Mouse (Mus musculus) layer of hippocampus, postnatal 10 days (tissue): ENCODE measurements around the gene Arhgef25. TPM values are rescaled to one million over a fixed set of nuclear protein-coding genes. Genes with fewer than 3 reads are reported as not detected.
"Not testable (repeated sequence)": the region's sequence is repeated elsewhere in the genome, so short reads cannot be mapped to it uniquely, and the experiment has no call there.

ENCODE experiments used
- DNase-seq, 2 experiments: peaks; one replicate each; pipeline ENCODE4 v3.0.0; 2021; ENCODE audit warnings: low spot score in 2 of 2
- total RNA-seq, 2 experiments: library from RNA; stranded (reverse); gene quantifications; 2 replicates each; pipeline ENCODE4 v1.2.3; 2021

The Arhgef25 gene
- total RNA-seq, 2 experiments from 2014 or later: 125 to 132 TPM

DNA sequence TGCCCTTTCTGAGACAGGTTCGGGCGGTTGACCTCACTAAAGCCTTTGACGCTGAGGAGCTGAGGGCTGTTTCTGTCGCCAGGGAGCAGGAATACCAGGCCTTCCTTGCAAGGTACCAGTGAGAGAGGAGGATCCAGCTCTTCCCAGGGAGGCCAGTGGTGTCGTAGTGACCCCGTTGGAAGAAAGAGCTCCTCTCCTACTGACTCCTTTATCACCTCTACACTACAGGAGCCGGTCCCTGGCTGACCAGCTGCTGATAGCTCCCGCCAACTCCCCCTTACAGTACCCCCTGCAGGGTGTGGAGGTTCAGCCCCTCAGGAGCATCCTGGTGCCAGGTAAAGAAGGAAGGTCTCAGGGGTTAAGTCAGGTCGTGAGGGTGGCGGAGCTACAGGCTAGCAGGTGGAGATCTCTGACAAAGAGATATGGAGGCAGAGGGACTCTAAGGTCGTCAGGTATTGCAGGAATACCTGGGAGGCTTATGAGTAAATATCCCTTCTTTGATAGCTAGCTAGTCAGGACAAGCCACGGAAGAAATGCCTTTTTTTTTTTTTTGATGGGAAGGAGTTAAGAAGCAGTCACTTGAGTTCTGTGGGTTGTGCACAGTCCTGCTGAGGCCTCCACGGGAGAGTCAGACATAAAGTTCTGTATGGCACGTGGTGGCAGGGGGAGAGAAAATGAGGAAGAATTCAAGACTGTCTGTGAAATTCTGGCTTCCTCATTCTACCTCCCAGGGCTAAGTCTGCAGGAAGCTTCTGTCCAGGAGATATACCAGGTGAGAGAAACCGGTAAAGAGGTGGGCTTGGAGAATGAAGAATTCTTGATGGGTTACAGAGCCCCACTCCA is 22.9 kb downstream of the Arhgef25 start:
- no peak for DNase-seq

DNA sequence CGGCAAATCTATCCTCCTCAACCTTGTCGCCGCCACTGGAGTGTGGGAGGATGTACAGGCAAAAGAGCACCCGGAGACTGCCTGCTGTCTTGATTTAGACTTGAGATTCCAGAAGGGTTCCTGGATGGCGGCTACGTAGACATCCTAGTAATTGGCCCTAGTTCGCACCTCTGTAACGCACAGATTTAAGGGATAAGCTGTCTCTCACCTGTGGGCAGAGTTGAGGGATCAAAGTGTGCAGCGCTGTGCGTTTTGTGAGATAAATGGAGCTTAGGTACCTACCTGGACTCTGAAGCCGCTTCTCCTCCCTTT is 23.5 kb downstream of the Arhgef25 start:
- DNase-seq: no peak

DNA sequence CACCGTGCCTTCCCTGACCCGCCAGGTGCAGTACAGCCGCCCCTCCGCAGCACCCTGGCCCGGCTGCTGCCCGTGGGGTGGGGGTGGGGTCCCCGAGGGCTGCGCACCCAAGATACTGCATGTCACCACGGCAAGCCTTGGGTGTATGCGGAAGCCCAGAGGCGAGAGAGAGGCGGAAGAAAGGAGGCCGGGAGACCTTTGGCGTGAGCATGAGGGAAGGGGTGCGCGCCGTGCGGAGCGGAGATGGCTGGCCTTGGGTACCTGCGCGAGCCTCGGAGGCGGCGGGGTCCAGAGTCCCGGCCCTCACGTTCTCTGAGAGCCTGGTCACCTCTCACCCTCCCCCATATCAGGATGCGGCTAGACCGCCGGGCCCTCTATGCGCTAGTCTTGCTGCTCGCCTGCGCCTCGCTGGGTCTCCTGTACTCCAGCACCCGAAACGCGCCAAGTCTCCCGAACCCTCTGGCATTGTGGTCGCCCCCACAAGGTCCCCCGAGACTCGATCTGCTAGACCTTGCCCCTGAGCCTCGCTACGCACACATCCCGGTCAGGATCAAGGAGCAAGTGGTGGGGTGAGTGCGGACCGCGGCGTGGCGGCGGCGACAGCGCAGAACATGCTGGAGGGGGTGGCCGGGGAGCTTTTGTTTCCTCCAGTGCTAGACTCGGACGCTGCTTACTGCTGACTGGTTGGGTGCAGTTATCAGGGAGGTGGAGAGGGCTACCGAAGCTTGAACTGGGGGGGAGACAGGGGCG is 24.1 kb downstream of the Arhgef25 start:
- peak; percentile 57 to 63 for DNase-seq

DNA sequence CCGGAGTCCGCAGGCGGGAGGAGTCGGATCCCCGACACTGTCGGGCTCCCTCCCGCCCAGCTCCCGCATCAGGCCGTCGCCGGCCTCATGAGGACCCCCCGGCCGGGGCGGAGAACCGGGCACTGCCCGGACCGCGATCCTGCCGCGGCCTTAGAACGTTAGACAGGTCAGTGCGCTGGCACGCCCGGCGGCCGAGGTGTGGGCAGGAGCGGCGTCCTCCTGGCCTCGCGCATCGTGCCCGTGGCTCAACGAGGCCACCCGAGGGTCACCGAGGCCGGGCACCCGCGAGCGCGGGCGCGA is 24.6 kb downstream of the Arhgef25 start:
- no peak for DNase-seq

DNA sequence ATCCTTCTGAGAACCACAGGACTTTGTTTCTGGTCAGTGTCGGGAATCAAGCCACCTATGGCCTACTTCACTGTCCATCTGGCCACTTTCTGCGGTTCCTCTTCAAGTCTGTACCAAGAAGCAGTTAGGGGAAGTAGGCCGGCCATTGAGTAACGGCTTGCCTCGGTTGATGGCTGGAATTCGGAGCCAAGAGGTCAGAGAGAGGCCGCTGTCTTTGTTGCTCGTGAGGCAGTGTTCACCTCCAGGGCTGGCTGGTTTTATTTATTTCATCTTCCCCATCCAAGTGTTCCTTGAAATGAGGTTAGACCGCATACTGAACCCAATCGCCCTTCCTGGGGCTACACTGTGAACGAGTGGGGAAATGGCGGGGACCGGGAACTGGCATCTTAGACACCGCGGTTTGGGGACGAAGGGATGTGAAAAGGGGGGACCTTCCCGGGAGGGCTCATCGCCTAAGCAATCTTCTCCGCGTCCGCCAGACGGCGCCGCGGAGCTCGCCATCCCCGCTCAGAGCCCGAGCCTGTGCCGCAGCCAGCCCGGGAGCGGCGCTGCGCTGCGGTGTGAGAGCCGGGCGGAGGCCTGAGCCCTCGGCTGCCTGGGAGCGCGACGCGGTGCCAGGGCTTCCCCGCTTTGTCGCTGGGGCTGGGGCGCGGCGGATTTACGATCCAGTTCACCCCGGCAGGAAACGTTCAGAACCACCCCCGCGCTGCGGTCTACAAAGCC is 25.1 kb downstream of the Arhgef25 start, which contains the start of gene B4galnt1:
Gene B4galnt1 (plus strand): TSS at position 595 of the 723 bp plus-strand sequence.
- DNase-seq: peak; percentile 81 to 89

DNA sequence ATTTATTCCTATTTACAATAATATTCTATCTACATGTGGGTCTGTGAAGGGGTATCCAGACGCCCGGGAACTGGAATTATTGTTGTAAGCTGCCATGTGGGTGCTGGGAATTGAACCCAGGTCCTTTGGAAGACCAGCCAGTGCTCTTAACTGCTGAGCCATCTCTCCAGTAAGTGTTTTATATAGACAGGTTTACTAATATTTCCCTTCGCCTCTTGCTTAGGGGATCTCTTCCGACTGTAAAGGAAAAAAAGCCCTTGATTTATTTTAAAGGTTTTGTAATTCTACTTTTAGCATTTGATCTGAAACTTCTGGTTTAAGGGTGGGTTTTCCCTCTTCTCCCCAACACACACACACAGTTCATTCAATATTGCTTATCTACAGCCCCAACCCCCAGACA is 25.7 kb downstream of the Arhgef25 start:
- DNase-seq: no peak

DNA sequence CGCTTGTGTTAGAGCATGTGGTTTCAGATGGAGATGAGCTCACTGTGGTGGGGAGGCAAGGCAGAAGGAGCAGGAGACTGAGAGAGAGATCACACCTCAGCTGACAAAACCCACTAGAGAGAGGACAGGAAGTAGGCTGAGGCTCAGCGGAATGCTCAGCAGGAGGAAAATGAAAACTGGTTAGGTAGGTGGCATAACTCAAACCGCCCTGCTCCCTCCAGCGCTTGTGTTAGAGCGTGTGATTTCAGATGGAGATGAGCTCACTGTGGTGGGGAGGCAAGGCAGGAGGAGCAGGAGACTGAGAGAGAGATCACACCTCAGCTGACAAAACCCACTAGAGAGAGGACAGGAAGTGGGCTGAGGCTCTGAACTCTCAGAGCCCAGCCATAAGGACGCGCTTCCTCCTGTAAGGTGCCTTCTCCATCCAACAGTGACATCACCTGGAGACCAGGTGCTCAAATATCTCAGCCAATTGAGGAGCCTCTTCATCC is 27.1 kb downstream of the Arhgef25 start:
- DNase-seq: not testable (repeated sequence)

DNA sequence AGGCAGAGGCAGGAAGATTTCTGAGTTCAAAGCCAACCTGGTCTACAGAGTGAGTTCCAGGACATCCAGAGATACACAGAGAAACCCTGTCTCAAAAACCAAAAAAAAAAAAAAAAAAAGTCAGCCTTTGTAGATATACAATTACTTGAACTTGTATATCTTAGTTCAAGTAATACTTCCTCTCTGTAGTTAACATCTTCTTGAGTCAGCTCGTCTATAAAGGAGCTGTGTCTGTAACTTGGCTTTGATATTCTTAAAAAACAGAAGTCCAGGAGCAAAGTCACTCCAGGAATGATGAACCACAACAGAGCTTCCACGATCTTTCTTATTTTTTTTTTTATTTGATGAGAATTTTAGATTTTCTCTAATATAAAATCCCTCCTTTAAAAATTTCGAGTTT is 29.2 kb downstream of the Arhgef25 start:
- DNase-seq: no peak

DNA sequence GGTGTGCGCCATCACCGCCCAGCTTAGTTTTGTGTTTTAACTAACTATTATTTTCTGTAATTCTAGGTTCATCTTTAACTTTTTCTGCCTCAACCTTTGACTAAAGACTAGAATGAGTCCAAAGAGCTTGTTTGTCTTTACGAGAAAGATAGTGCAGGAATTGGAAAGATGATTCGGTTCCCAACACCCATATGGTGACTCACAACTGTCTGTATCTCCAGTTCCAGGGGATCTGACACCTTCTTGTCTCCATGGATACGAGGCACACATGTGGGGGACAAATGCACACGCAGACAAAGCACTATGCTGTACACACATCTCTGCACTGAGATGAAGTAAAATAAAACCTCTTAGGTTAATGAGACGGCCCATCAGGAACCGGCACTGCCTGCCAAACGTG is 29.8 kb downstream of the Arhgef25 start:
- no peak for DNase-seq

DNA sequence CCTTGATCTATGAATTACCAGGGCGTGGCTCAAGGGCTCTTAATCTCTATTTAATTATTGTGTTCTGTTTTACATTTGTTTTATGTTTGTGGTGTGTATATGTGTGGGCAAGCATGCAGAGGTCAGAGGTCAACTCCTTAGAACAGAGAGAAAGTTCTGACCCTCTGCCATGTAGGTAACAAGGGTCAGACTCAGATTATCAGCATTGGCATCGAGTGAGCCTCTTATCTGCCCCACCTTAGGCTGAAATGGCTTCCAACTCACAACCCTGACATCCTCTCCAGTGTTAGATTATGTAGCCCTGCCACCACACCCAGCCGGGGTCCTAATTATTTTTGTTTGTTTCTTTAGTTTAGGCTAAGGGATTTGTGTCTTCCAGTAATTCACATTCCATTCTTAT is 31.4 kb downstream of the Arhgef25 start:
- no peak for DNase-seq

DNA sequence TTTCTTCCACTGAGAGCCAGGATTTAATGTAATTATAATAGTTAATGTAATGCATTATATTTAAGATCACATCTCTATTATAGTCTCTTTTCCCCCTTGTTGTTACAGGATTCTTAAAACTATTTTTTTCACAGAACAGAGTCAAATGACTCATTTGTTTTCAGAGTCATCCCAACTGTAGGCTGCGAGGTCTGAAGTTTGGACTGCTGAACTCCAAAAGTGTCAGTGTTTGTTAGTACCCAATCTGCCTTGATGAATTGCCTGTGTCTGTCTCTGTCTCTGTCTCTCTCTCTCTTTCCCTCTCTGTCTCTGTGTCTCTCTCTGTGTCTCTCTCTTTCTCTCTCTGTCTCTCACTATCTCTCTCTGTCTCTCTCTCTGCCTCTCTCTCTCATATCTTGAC is 33.4 kb downstream of the Arhgef25 start:
- no peak for DNase-seq

DNA sequence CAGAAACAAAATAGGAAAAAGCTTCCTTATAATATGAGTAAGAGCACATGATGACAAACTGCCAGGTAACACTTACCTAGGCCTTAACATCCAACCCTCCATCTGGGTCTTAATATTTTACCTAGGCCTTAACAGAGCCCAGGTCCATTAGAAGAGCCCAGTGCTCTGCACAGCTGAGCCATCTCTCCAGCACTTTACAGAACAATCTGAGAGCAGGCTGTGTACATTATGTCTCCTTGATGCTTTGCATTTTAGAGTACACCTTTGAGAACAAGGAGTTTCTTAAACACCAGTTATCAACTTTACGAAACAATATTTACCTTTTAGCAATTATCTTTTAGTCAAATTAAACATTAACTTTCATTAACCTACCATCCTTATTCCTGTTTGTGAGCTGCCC is 33.8 kb downstream of the Arhgef25 start:
- no peak for DNase-seq

DNA sequence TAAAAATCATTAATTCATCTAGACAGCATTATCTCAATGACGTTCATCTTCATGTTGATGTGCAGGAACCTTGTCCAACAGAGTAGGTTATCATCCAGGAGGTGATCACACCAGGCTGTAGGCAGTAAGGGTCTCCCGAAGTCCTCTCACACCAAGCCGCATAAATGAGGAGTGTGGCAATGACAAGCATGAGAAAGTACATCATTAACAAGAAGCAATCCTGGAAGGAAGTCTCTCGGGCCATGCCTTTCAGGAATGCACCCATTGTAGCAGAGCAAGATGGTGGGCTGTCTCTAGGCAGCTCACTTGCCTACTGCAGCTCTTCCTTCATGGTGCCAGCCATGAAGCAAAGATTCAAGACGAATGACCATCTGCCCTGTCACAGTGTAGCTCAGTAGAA is 35.2 kb downstream of the Arhgef25 start:
- DNase-seq: no peak

DNA sequence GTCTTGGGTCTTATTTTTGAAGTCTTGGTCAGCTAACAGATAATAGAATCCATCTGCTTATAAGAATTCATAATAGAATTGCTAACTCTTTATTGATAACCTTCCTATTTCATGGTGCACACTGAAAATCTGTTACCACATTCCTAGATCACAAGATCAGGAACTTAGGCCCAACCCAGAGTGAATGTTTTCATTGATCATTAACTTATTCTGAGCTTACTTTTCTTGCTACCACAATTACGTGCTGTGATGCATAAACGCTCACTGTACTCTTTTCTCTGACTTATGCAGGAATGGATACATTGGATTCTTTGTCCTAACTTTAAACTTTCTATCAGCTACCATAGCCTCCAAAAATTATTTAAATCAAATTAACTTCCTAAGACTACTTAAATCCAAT is 35.6 kb downstream of the Arhgef25 start:
- DNase-seq: no peak

DNA sequence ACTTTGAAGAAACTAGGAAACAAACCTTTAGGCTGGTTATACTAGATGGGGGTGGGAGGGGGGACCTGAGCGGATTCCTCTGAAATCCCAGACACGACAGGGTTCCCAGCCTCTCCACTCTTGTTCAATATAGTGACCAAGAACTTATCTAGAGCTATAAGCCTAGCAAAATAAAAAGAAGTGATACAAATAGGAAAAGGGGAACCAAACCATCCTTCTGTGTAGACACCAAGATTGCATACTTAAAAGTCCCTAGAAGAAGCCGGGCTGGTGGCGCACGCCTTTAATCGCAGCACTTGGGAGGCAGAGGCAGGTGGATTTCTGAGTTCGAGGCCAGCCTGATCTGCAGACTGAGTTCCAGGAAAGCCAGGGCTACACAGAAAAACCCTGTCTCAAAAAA is 36.6 kb downstream of the Arhgef25 start:
- DNase-seq: no peak

DNA sequence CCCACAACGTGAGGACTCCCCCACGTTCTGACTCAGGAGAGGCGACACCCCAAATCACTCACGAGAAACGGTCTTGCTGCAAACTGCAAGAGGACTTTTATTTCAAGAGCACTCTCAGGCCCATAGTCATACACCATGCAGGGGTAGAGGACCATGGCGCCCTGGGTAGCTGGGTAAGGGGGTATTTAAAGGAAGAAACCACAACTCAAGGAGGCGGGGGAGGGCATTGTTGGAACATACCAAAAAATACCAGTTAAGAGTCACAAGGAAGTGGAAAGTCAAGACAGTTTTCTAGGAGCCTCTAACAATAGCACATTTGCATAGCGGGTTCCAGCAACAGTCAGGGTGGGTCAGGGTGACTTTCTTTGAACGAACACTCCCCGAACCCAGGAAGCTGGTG is 37.3 kb downstream of the Arhgef25 start:
- not testable (repeated sequence) for DNase-seq

DNA sequence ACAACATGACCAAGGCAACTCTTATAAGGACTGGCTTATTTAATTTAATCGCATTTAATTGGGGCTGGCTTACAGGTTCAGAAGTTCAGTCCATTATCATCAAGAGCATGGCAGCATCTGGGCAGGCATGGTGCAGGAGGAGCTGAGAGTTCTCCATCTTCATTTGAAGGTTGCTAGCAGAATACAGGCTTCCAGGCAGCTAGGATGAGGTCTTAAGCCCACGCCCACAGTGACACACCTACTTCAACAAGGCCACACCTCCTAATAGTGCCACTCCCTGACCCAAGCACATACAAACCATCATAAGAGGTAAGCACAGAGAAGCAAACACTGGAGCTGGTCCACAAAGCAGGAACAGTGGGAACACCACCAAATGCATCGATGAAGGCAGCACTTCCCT is 38.6 kb downstream of the Arhgef25 start:
- DNase-seq: not testable (repeated sequence)

DNA sequence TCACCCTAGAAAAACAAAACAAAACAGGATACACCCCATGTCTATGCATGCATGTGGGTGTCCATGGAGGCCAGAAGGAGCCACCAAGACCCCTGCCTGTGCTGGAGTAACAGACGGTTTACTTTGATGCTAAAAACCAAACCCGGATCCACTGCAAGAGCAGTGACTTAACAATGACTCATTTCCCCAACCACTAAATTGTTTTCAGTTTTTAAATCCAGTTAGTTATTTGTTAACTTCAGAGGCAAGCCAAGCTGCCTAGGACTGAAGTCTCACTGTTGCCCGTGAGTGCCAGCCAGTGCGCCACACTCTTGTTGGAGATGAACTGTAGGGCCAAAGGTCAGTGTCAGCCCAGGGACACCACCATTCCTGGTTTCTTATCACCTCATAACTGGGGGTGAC is 39.4 kb downstream of the Arhgef25 start:
- no peak for DNase-seq

DNA sequence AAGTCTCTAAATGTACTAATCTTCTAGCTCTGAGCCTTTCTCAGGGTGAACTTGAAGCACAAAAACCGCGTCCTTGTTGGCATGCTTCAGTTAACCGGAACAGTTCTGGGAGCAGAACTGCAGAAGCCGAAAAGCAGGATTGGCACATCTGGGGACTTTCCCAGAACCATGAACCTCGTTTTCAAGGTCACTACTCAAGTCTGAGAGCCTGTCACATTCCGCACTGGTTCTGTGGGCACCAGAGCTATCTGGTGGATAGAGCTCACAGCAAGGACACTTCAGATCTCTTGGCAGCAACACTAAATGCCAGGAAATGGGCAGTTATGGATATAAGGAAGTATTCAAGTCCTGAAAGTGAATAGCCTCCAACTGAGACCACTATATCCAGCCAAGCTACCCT is 42.7 kb downstream of the Arhgef25 start:
- DNase-seq: no peak

DNA sequence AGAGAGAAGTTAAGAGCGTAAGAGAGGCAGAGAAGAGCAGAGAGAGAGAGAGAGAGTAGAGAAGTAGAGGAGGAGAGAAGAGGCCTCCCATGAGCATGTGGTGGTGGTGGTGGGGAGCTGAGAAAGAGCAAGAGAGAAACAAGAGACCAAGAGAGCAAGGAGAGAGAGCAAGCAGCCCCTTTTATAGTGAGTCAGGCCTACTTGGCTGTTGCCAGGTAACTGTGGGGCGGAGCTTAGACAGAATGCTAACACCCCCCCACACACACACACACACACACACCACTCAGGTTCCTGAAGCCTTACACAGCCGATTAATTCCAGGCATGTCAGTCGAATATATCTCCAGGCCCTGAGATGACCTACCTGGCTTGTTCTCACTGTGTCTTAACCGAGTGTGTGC is 44.6 kb downstream of the Arhgef25 start:
- DNase-seq: no peak

DNA sequence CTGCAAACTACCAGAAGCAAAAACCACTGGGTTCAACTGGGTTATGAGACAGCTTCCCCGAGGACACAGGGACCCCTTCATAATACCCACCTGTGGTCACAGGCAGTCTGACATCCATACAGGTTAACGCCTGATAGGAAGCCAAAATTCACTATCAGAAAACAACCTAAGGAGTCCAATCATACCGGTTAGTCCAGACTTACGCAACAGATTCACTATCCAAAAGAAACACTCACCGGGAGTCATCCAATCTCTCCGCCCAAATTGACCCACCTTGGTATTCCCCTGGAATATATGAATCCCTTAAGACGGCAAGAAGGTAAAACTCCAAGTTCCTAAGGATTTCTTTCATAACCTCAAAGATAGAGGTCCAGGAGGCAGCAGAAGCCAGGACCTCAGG is 45.3 kb downstream of the Arhgef25 start:
- DNase-seq: no peak

DNA sequence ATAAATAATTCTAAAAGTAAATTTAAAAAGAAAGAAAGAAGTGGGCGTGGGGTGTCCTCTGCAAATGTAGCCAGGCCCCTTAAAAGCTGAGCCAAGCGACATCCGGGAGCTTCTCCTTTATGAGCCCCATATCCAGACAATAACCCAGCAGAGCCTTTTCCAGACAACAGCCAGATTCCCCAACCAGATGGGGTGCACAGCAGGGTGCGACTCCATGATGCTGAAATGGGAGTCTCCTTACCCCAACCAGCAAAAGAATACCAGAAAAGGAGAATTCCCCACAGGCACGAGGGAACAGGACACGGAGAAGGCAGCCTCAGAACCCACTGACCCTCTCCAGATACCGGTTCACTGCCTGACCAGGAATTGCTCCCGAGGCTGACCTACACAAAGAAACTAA is 46.7 kb downstream of the Arhgef25 start:
- no peak for DNase-seq
